Mouse (Mus musculus): Measurements from ENCODE around the gene Kif20b. TPM values are rescaled to one million over a fixed set of nuclear protein-coding genes. Genes with fewer than 3 reads are reported as not detected.
A peak's percentile ranks its signal among the peaks of the same experiment; 100 is the strongest.

Gene Kif20b
- total and polyA plus RNA-seq, 3 experiments, result 0.06 to 0.91 (median 0.63) TPM

- DNase-seq, result no peak
- Histone ChIP-seq H3K4me1 (ENCODE audit: control insufficient read depth, insufficient read depth, low read length) (no peaks in the 10 kb centered on the region), H3K27ac (no peak overlapping the region), H3K79me2 (replicated peaks; ENCODE audit: control insufficient read depth, insufficient read depth, low read length) (no peaks in the 10 kb centered on the region), H3K27me3 (ENCODE audit: control insufficient read depth, insufficient read depth, low read length) (no peaks in the 10 kb centered on the region), H3K9ac (ENCODE audit: low read depth, low read length) (no peak overlapping the region), H3K36me3 (ENCODE audit: control insufficient read depth, insufficient read depth, low read length) (no peaks in the 10 kb centered on the region), H3K4me3 (no peak overlapping the region)
- intact Hi-C loops (cut with DNase I), result loop anchor here (5.0 kb wide), 1 partner anchor 1092 kb away; the partner anchor contains the start of gene Rpp30
- no peak for TF ChIP-seq CTCF (IDR thresholded peaks at IDR 0.05)
- 66% methylated on average over 4 of the region's 4 CpGs for WGBS
Observed at GRCm38 (mm10) chr19:34990443-34990842, 68.3 kb downstream of the Kif20b start.

GRCm38 (mm10) chr19:34992969-34993527, 70.9 kb downstream of the Kif20b start:
- H3K9ac ChIP-seq (ENCODE audit: low read depth, low read length), result no peak overlapping the region
- H3K36me3 ChIP-seq (ENCODE audit: control insufficient read depth, insufficient read depth, low read length), result no peaks in the 10 kb centered on the region
- no peak overlapping the region for H3K4me3 ChIP-seq
- 7% methylated on average over 1 of the region's 1 CpGs for WGBS
- no peaks in the 10 kb centered on the region for H3K79me2 ChIP-seq (replicated peaks; ENCODE audit: control insufficient read depth, insufficient read depth, low read length)
- peak; percentile 79 for TF ChIP-seq CTCF (IDR thresholded peaks at IDR 0.05)
- no peak for TF ChIP-seq POLR2A (IDR thresholded peaks at IDR 0.05; ENCODE audit: insufficient read depth, low read depth, low read length)
- H3K27me3 ChIP-seq (ENCODE audit: control insufficient read depth, insufficient read depth, low read length), result no peaks in the 10 kb centered on the region
- H3K27ac ChIP-seq, result no peak overlapping the region
- H3K4me1 ChIP-seq (ENCODE audit: control insufficient read depth, insufficient read depth, low read length), result no peaks in the 10 kb centered on the region
- DNase-seq, result no peak
- intact Hi-C loops (cut with DNase I), result loop anchor here (5.0 kb wide), 1 partner anchor 1089 kb away; the partner anchor contains the start of gene Rpp30

- WGBS, result 63% methylated on average over 3 of the region's 3 CpGs
- intact Hi-C loops (cut with DNase I), result no loop called here
Observed at GRCm38 (mm10) chr19:35015058-35015457, 92.9 kb downstream of the Kif20b start.

GRCm38 (mm10) chr19:35017474-35018208, 95.5 kb downstream of the Kif20b start:
- TF ChIP-seq EP300 (IDR thresholded peaks at IDR 0.05; ENCODE audit: insufficient read depth, low read depth, low read length) (no peak), CTCF (IDR thresholded peaks at IDR 0.05) (no peak), POLR2A (IDR thresholded peaks at IDR 0.05; ENCODE audit: insufficient read depth, low read depth, low read length) (no peak)
- H3K27ac ChIP-seq, result no peak overlapping the region
- WGBS, result 48% methylated on average over 4 of the region's 4 CpGs
- no peaks in the 10 kb centered on the region for H3K79me2 ChIP-seq (replicated peaks; ENCODE audit: control insufficient read depth, insufficient read depth, low read length)
- intact Hi-C loops (cut with DNase I), result no loop called here
- H3K9ac ChIP-seq (ENCODE audit: low read depth, low read length), result no peak overlapping the region
- H3K4me1 ChIP-seq (ENCODE audit: control insufficient read depth, insufficient read depth, low read length), result no peaks in the 10 kb centered on the region
- no peak for DNase-seq
- H3K27me3 ChIP-seq (ENCODE audit: control insufficient read depth, insufficient read depth, low read length), result no peaks in the 10 kb centered on the region
- H3K4me3 ChIP-seq, result no peak overlapping the region
- no peaks in the 10 kb centered on the region for H3K36me3 ChIP-seq (ENCODE audit: control insufficient read depth, insufficient read depth, low read length)

More at GRCm38 (mm10) chr19:35015058-35015457, 92.9 kb downstream of the Kif20b start:
- H3K36me3 ChIP-seq (ENCODE audit: control insufficient read depth, insufficient read depth, low read length), result no peaks in the 10 kb centered on the region
- no peaks in the 10 kb centered on the region for H3K4me1 ChIP-seq (ENCODE audit: control insufficient read depth, insufficient read depth, low read length)
- H3K79me2 ChIP-seq (replicated peaks; ENCODE audit: control insufficient read depth, insufficient read depth, low read length), result no peaks in the 10 kb centered on the region
- no peaks in the 10 kb centered on the region for H3K27me3 ChIP-seq (ENCODE audit: control insufficient read depth, insufficient read depth, low read length)
- no peak for TF ChIP-seq POLR2A (IDR thresholded peaks at IDR 0.05; ENCODE audit: insufficient read depth, low read depth, low read length)
- TF ChIP-seq EP300 (IDR thresholded peaks at IDR 0.05; ENCODE audit: insufficient read depth, low read depth, low read length), result no peak
- no peak for TF ChIP-seq CTCF (IDR thresholded peaks at IDR 0.05)
- H3K9ac ChIP-seq (ENCODE audit: low read depth, low read length), result no peak overlapping the region
- no peak for DNase-seq
- no peak overlapping the region for H3K27ac ChIP-seq
- H3K4me3 ChIP-seq, result no peak overlapping the region

GRCm38 (mm10) chr19:35018209-35018581, 96.0 kb downstream of the Kif20b start:
- H3K4me3 ChIP-seq, result no peak overlapping the region
- H3K9ac ChIP-seq (ENCODE audit: low read depth, low read length), result no peak overlapping the region
- no peaks in the 10 kb centered on the region for H3K27me3 ChIP-seq (ENCODE audit: control insufficient read depth, insufficient read depth, low read length)
- DNase-seq, result no peak
- intact Hi-C loops (cut with DNase I), result no loop called here
- WGBS, result 60% methylated on average over 4 of the region's 4 CpGs
- no peaks in the 10 kb centered on the region for H3K4me1 ChIP-seq (ENCODE audit: control insufficient read depth, insufficient read depth, low read length)
- no peaks in the 10 kb centered on the region for H3K36me3 ChIP-seq (ENCODE audit: control insufficient read depth, insufficient read depth, low read length)
- no peaks in the 10 kb centered on the region for H3K79me2 ChIP-seq (replicated peaks; ENCODE audit: control insufficient read depth, insufficient read depth, low read length)
- H3K27ac ChIP-seq, result no peak overlapping the region
- TF ChIP-seq CTCF (IDR thresholded peaks at IDR 0.05), result no peak
- TF ChIP-seq POLR2A (IDR thresholded peaks at IDR 0.05; ENCODE audit: insufficient read depth, low read depth, low read length), result no peak
- no peak for TF ChIP-seq EP300 (IDR thresholded peaks at IDR 0.05; ENCODE audit: insufficient read depth, low read depth, low read length)

Small RNA genes lying within 50 kb of the gene (microRNA-seq; reads per million reads assigned to microRNA genes)
- gene Mir1950, result 0 to 1.7 reads per million in 2 experiments

Other genes starting within 250 kb of the Kif20b start
- gene Slc16a12, start 175.1 kb upstream of the Kif20b start, total RNA-seq (2021), result 1 to 10 TPM; 2.0 to 2.7 TPM
- 1.7 and 3.3 TPM in 2 replicates for gene Slc16a12, start 175.1 kb upstream of the Kif20b start, polyA plus RNA-seq (2012; rRNA removed)
- 10 to 100 TPM; 38.1 to 48.3 TPM for gene Pank1, start 42.9 kb upstream of the Kif20b start, total RNA-seq (2021)
- 6.5 and 10.0 TPM in 2 replicates for gene Pank1, start 42.9 kb upstream of the Kif20b start, polyA plus RNA-seq (2012; rRNA removed)